Mouse (Mus musculus) heart, postnatal 0 days (tissue): ENCODE measurements around the gene Bcl3. TPM values are rescaled to one million over a fixed set of nuclear protein-coding genes. Genes with fewer than 3 reads are reported as not detected.

Experiments used
- ATAC-seq: fragments of 200-750 bp; cut with Nextera tagmentation; 2 replicates; pipeline ENCODE4 v1.8.0; 2017; ENCODE audit warnings: low read depth, moderate number of reproducible peaks, moderate library complexity; ENCODE audit not compliant: insufficient read depth
- DNase-seq: peaks from one replicate; pipeline ENCODE4 v3.0.0-alpha.2; 2016; ENCODE audit warnings: low spot score
- H3K27ac ChIP-seq: fragments of 300-500 bp; sonication (generic); 2 replicates; pipeline ENCODE4 v1.5.1; 2014; ENCODE audit warnings: low read depth, mild to moderate bottlenecking
- H3K27me3 ChIP-seq: fragments of 300-500 bp; sonication (generic); 2 replicates; pipeline ENCODE4 v1.6.1; 2014; ENCODE audit warnings: low read length, mixed read lengths; ENCODE audit not compliant: control insufficient read depth, insufficient read depth
- H3K36me3 ChIP-seq: fragments of 300-500 bp; sonication (generic); replicated peaks from 2 replicates; pipeline ENCODE4 v1.6.1; 2014; ENCODE audit warnings: low read length, mixed read lengths; ENCODE audit not compliant: control insufficient read depth, insufficient read depth
- H3K4me1 ChIP-seq: fragments of 300-500 bp; sonication (generic); 2 replicates; pipeline ENCODE4 v1.6.1; 2014; ENCODE audit warnings: antibody characterized with exemption; ENCODE audit not compliant: control insufficient read depth, insufficient read depth
- H3K4me2 ChIP-seq: fragments of 300-500 bp; sonication (generic); 2 replicates; pipeline ENCODE4 v1.6.1; 2014; ENCODE audit warnings: low read depth, mild to moderate bottlenecking, low read length, moderate library complexity
- H3K4me3 ChIP-seq: fragments of 300-500 bp; sonication (generic); 2 replicates; pipeline ENCODE4 v1.5.1; 2014; ENCODE audit warnings: low read depth, low read length
- H3K9ac ChIP-seq: fragments of 300-500 bp; sonication (generic); replicated peaks from 2 replicates; pipeline ENCODE4 v1.6.1; 2014; ENCODE audit warnings: low read depth, low read length, mixed read lengths
- H3K9me3 ChIP-seq: fragments of 300-500 bp; sonication (generic); replicated peaks from 2 replicates; pipeline ENCODE4 v1.6.1; 2016; ENCODE audit warnings: low read length; ENCODE audit not compliant: control insufficient read depth
- CTCF ChIP-seq: IDR thresholded peaks from 2 replicates; pipeline ENCODE4 v1.5.1; 2016; ENCODE audit warnings: antibody characterized with exemption, control low read depth, low read depth
- EP300 ChIP-seq: IDR thresholded peaks from 2 replicates; pipeline ENCODE4 v1.6.1; 2016; ENCODE audit warnings: antibody characterized with exemption, low read depth
- WGBS: fragments of 180-500 bp; shearing (Covaris S2); extraction: QIAGEN DNeasy Blood & Tissue Kit; methylation state at CpG from one replicate; pipeline ENCODE4 v1.1.7; 2014; 5-methylcytosine and 5-hydroxymethylcytosine counted together
- polyA plus RNA-seq: library from polyadenylated mRNA; unstranded; fragments of >200 nt; fragmentation: Nextera tagmentation; extraction: Ambion mirVana; gene quantifications from 2 replicates; pipeline ENCODE4 v1.2.1, GENCODE M21; 2015
- total RNA-seq: library from RNA; depleted of rRNA; stranded (reverse); fragments of >200 nt; gene quantifications from 2 replicates; pipeline ENCODE4 v1.2.3, GENCODE M21; 2014; ENCODE audit warnings: low replicate concordance

The Bcl3 gene
- total and polyA plus RNA-seq, 2 experiments from 2014 or later, result 1.6 to 6.7 TPM

DNA sequence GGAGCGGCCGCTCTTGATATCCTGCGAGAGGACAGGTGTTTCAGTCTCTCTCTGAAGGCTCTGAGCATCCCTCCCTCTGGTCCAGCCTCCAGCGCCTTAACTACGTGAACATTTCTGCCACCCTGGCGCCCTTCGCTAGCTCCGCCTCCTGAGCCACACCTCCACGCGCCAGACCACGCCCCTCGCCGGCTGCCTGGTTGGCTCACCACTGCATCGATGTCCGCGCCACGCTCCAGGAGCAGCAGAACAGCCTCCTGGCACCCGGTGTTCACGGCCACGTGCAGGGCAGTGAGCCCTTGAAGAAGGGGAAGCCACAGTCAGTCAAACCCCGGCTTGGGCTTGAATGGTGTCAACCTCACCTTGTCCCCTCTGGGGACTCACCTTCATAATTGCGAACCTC is 11.5 kb downstream of the Bcl3 start:
- no peaks in the 10 kb centered on the region for H3K9me3 ChIP-seq
- 12% methylated on average over 22 of the region's 22 CpGs for whole genome bisulfite sequencing
- peaks cover 28% of the 10 kb centered on the region for H3K27me3 ChIP-seq
- no peak overlapping the region for H3K4me3 ChIP-seq
- H3K36me3 ChIP-seq, result no peaks in the 10 kb centered on the region
- no peak overlapping the region for H3K9ac ChIP-seq
- ATAC-seq (peak; percentile 40; the same call in 1 of the 2 replicates), DNase-seq (no peak)
- peaks cover 8% of the 10 kb centered on the region for H3K4me1 ChIP-seq
- H3K4me2 ChIP-seq, result no peak overlapping the region
- TF ChIP-seq EP300, result no peak
- no peak for TF ChIP-seq CTCF
- no peak overlapping the region for H3K27ac ChIP-seq

- H3K27ac ChIP-seq, result peak overlapping the region; percentile 32
- DNase-seq (no peak), ATAC-seq (peak; percentile 83)
- H3K4me2 ChIP-seq, result peak overlapping the region; percentile 46
- H3K4me1 ChIP-seq, result peaks cover 8% of the 10 kb centered on the region
- H3K27me3 ChIP-seq, result peaks cover 28% of the 10 kb centered on the region
- WGBS, result 10% methylated on average over 27 of the region's 27 CpGs
- H3K36me3 ChIP-seq, result no peaks in the 10 kb centered on the region
- no peak overlapping the region; the same call in 1 of the 2 replicates for H3K4me3 ChIP-seq
- H3K9ac ChIP-seq, result no peak overlapping the region; the same call in 1 of the 2 replicates
- TF ChIP-seq CTCF (no peak), EP300 (no peak)
- no peaks in the 10 kb centered on the region for H3K9me3 ChIP-seq
Measured at GRCm38 (mm10) chr7:19809369-19809768, 13.2 kb downstream of the Bcl3 start.

DNA sequence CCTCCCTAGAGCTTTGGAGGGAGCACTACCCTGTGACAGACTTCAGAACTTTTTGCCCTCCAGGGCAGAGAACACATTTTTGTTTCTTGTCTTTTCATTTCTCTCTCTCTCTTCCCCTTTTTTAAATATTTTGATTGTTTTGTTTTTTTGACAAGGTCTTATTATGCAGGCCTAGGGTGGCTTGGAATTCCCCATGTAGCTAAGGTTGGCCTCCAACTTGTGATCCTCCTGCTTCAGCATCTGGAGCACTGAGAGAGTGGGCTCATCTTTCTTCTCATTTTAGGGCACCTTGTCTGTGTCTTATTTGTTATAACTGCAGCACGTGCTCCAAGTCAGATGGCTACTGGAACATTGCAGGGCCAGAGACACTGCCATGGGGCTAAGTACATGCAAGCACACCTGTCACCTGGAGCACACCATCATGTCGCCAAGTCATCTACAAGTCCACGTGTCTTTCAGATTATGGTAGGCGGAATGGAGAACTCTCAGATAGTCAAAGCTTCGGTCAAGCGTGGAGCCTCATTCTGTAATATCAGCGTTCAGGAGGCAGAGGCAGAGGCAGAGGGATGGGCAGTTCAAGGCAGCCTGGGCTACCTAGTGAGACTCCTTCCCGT is 16.1 kb downstream of the Bcl3 start:
- DNase-seq (no peak), ATAC-seq (no peak)
- Histone ChIP-seq H3K27me3 (peaks cover 21% of the 10 kb centered on the region), H3K9me3 (no peaks in the 10 kb centered on the region), H3K4me3 (no peak overlapping the region), H3K4me2 (no peak overlapping the region), H3K36me3 (no peaks in the 10 kb centered on the region), H3K27ac (no peak overlapping the region), H3K9ac (no peak overlapping the region), H3K4me1 (peaks cover 8% of the 10 kb centered on the region)
- 77% methylated on average over 8 of the region's 8 CpGs for WGBS
- TF ChIP-seq CTCF (no peak), EP300 (no peak)

GRCm38 (mm10) chr7:19802995-19803394 is 19.6 kb downstream of the Bcl3 start:
- Histone ChIP-seq H3K4me3 (no peak overlapping the region), H3K4me1 (no peaks in the 10 kb centered on the region), H3K4me2 (no peak overlapping the region), H3K27me3 (no peaks in the 10 kb centered on the region), H3K9ac (no peak overlapping the region), H3K9me3 (no peaks in the 10 kb centered on the region), H3K27ac (no peak overlapping the region), H3K36me3 (no peaks in the 10 kb centered on the region)
- DNase-seq, result peak; percentile 42
- TF ChIP-seq EP300, result no peak
- peak; percentile 95 for TF ChIP-seq CTCF
- WGBS, result 19% methylated on average over 7 of the region's 7 CpGs
- ATAC-seq, result 0 out of 2 replicates have a peak, but pooled peaks have one; percentile 20

GRCm38 (mm10) chr7:19800764-19801163 is 21.8 kb downstream of the Bcl3 start:
- no peak overlapping the region for H3K27ac ChIP-seq
- no peak overlapping the region for H3K9ac ChIP-seq
- no peaks in the 10 kb centered on the region for H3K9me3 ChIP-seq
- no peak overlapping the region for H3K4me3 ChIP-seq
- peaks cover 7% of the 10 kb centered on the region; the same call in 1 of the 2 replicates for H3K4me1 ChIP-seq
- H3K36me3 ChIP-seq, result no peaks in the 10 kb centered on the region
- peaks cover 16% of the 10 kb centered on the region for H3K27me3 ChIP-seq
- TF ChIP-seq EP300 (no peak), CTCF (peak; percentile 78)
- no peak overlapping the region for H3K4me2 ChIP-seq
- no peak for ATAC-seq
- DNase-seq, result no peak
- 19% methylated on average over 2 of the region's 2 CpGs for WGBS
